Mouse (Mus musculus): ENCODE measurements at regions not wholly inside any gene's neighbourhood (a gene's known extent, or its start where the extent isn't known, plus 50 kb on each side); places are given as distances from the start of the nearest gene placed in this dataset.
A peak's percentile ranks its signal among the peaks of the same experiment; 100 is the strongest.

- no peak for DNase-seq (ENCODE audit: low spot score)
These were observed 989.0 kb upstream of the H2afb3 start for GRCm38 (mm10) chrX:121301915-121302314.

- DNase-seq (ENCODE audit: low spot score), result no peak
These were observed 978.3 kb upstream of the H2afb3 start for GRCm38 (mm10) chrX:121291239-121291638.

DNA sequence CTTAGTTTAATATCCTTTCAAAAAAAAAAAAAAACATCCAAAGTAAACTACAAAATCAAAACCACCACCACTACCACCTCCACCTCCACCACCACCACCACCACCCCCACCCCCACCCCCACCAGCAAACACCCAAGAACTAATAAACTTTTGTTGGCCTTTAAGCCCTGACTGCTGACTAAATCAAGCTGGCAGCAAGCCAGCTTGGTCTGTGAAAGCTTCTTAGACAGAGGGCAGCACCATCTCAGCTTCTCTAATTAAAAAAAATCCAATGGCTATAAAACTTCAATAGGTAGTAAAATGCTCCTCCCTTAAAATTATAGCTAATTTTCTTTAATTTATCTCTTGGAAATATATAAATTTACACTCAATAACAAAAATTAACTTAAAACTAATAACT is 957.2 kb upstream of the H2afb3 start:
- DNase-seq (ENCODE audit: low spot score), result peak; percentile 1

GRCm38 (mm10) chrX:121269620-121270019 is 956.7 kb upstream of the H2afb3 start:
- no peak for DNase-seq (ENCODE audit: low spot score)

GRCm38 (mm10) chrX:121232142-121233000 is 919.5 kb upstream of the H2afb3 start:
- DNase-seq (ENCODE audit: low spot score), result peak; percentile 58
